Mouse (Mus musculus): ENCODE results near the gene Nudt21. TPM values are rescaled to one million over a fixed set of nuclear protein-coding genes. Genes with fewer than 3 reads are reported as not detected.

Gene Nudt21
- polyA plus RNA-seq, 1 experiment from 2014 or later = 147 TPM

- Histone ChIP-seq H3K9me3 (replicated peaks) (no peaks in the 10 kb centered on the region), H3K36me3 (peaks cover 98% of the 10 kb centered on the region), H3K4me1 (no peaks in the 10 kb centered on the region), H3K27ac (no peak overlapping the region), H3K4me3 (no peak overlapping the region), H3K27me3 (ENCODE audit: low read depth, poor library complexity, severe bottlenecking) (no peaks in the 10 kb centered on the region)
- no peak for DNase-seq (ENCODE audit: low spot score)
- 97% methylated on average over 4 of the region's 4 CpGs for WGBS
Measured at GRCm38 (mm10) chr8:93980141-93980540, 56.7 kb downstream of the Nudt21 start.

DNA sequence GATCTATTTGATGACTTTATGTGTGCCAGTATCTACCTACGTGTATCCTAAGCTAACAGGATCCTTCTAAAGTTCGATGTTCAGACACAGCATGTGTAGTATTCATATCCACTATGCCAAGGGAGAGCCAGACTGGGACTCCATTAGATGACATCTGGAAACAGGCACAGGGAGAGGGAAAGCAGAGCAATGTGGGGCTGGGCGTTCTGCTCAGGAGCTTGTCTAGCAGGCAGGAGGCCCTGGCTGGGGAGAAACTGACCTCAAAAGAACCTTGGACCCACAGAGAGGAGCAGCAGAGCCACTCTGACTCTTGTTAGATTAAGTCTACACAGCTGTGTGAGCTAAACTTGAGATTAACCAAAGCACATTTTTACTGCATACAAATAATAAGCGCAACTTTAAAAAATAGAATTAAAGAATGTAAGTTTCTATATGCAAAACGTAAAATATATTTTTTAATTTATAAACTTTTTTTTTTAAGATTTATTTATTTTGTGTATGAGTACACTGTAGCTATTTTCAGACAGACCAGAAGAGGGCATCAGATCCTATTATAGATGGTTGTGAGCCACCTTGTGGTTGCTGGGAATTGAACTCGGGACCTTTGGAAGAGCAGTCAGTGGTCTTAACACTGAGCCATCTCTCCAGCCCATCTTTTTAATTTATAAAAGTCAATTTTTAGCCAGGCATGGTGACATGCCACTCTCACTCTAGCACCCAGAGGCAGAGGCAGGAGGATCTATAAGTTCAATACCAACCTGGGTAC is 60.2 kb downstream of the Nudt21 start:
- H3K9me3 ChIP-seq (replicated peaks) = no peaks in the 10 kb centered on the region
- no peak for DNase-seq (ENCODE audit: low spot score)
- 90% methylated on average over 6 of the region's 6 CpGs for WGBS
- H3K4me3 ChIP-seq = no peak overlapping the region
- no peaks in the 10 kb centered on the region for H3K4me1 ChIP-seq
- H3K27me3 ChIP-seq (ENCODE audit: low read depth, poor library complexity, severe bottlenecking) = no peaks in the 10 kb centered on the region
- peaks cover 96% of the 10 kb centered on the region for H3K36me3 ChIP-seq
- no peak overlapping the region for H3K27ac ChIP-seq

GRCm38 (mm10) chr8:93975358-93975757 is 61.5 kb downstream of the Nudt21 start:
- Histone ChIP-seq H3K27me3 (ENCODE audit: low read depth, poor library complexity, severe bottlenecking) (no peaks in the 10 kb centered on the region), H3K4me3 (no peak overlapping the region), H3K36me3 (peaks cover 95% of the 10 kb centered on the region), H3K27ac (no peak overlapping the region), H3K9me3 (replicated peaks) (no peaks in the 10 kb centered on the region), H3K4me1 (no peaks in the 10 kb centered on the region)
- WGBS = 89% methylated on average over 2 of the region's 2 CpGs
- no peak for DNase-seq (ENCODE audit: low spot score)

DNA sequence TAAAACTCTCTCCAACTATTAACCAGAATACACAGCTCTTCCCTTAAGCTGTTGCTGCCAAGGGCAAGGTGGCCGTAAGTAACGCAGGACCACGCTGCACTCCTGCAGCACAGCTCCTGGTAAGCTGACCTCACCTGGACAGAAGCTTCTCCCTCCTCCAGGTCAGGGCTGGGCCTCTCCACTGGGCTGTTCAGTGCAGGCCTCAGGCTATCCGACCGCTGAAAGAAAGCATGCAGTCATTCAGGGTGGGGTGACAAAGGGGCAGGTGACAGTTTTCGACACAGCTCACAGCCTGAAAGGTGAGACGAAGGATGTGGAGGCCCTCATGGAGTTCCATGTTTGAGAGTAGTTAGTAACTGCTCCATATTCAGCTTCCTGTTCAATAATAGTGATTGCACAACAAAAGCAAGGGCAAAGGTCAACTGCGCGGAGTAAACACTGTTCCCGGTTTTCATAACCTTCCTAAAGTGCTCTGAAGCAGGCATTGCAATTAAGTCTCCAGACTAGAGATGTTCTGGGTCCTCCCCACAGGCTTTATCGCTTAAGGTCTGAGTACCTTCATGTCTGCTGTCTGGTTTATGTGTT is 62.1 kb downstream of the Nudt21 start:
- WGBS = 92% methylated on average over 11 of the region's 11 CpGs
- DNase-seq (ENCODE audit: low spot score) = no peak
- H3K27ac ChIP-seq = no peak overlapping the region
- no peak overlapping the region for H3K4me3 ChIP-seq
- H3K27me3 ChIP-seq (ENCODE audit: low read depth, poor library complexity, severe bottlenecking) = no peaks in the 10 kb centered on the region
- H3K4me1 ChIP-seq = peaks cover 2% of the 10 kb centered on the region; the same call in 1 of the 2 replicates
- no peaks in the 10 kb centered on the region for H3K9me3 ChIP-seq (replicated peaks)
- peaks cover 90% of the 10 kb centered on the region for H3K36me3 ChIP-seq

GRCm38 (mm10) chr8:93973831-93974375 is 62.9 kb downstream of the Nudt21 start:
- Histone ChIP-seq H3K9me3 (replicated peaks) (no peaks in the 10 kb centered on the region), H3K36me3 (peaks cover 83% of the 10 kb centered on the region), H3K27ac (no peak overlapping the region), H3K27me3 (ENCODE audit: low read depth, poor library complexity, severe bottlenecking) (no peaks in the 10 kb centered on the region), H3K4me1 (peaks cover 7% of the 10 kb centered on the region; the same call in 1 of the 2 replicates), H3K4me3 (no peak overlapping the region)
- WGBS = 95% methylated on average over 13 of the region's 13 CpGs
- no peak for DNase-seq (ENCODE audit: low spot score)

DNA sequence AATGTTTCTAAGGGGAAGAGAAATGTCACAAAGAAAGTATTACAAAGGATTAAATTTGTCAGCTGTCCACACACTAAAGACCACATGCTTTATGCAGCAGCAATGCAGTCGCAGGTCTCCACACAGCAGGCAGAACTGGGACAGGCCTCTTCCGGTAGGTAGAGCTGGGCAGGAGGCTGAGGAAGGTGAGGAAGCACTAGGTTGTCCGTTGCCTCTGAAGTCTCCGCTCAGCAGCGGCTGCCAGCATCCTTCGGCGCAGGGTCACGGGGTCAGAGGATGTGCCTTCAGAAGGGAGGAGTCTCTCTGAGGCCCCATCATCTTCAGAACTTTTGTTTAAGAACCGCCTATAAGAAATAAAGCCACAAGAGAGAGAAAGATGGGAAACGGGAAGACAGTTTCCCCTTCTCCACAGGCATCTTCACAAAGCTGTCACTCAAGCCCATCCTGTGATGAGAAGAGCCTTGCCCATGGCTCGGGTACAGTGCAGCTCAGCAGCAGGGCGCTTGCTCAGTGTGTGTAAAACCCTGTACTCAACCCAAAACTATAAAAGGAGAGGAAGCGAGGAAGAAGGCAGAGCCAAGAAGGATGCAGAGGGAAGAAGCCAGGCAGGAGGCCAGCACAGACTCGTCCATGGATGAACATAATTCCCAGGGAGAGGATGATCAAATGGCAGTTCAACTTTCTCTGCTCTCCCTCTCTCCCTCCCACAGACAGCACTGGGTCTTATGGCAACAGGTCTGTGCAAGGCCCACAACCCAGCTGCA is 63.7 kb downstream of the Nudt21 start:
- Histone ChIP-seq H3K27me3 (ENCODE audit: low read depth, poor library complexity, severe bottlenecking) (no peaks in the 10 kb centered on the region), H3K36me3 (peaks cover 76% of the 10 kb centered on the region)
- 85% methylated on average over 14 of the region's 14 CpGs for WGBS

GRCm38 (mm10) chr8:93972211-93972610 is 64.6 kb downstream of the Nudt21 start:
- peaks cover 66% of the 10 kb centered on the region for H3K36me3 ChIP-seq
- no peak overlapping the region for H3K27ac ChIP-seq
- H3K4me3 ChIP-seq = no peak overlapping the region
- no peaks in the 10 kb centered on the region for H3K9me3 ChIP-seq (replicated peaks)
- DNase-seq (ENCODE audit: low spot score) = no peak
- H3K4me1 ChIP-seq = peaks cover 10% of the 10 kb centered on the region; the same call in 1 of the 2 replicates
- H3K27me3 ChIP-seq (ENCODE audit: low read depth, poor library complexity, severe bottlenecking) = no peaks in the 10 kb centered on the region
- WGBS = 95% methylated on average over 5 of the region's 5 CpGs

More for the DNA sequence above, 63.7 kb downstream of the Nudt21 start:
- Histone ChIP-seq H3K27ac (no peak overlapping the region), H3K4me1 (peaks cover 10% of the 10 kb centered on the region; the same call in 1 of the 2 replicates), H3K4me3 (no peak overlapping the region), H3K9me3 (replicated peaks) (no peaks in the 10 kb centered on the region)
- no peak for DNase-seq (ENCODE audit: low spot score)

GRCm38 (mm10) chr8:93971451-93971850 is 65.4 kb downstream of the Nudt21 start:
- Histone ChIP-seq H3K27me3 (ENCODE audit: low read depth, poor library complexity, severe bottlenecking) (no peaks in the 10 kb centered on the region), H3K36me3 (peaks cover 60% of the 10 kb centered on the region), H3K4me1 (peaks cover 10% of the 10 kb centered on the region; the same call in 1 of the 2 replicates), H3K4me3 (no peak overlapping the region), H3K9me3 (replicated peaks) (no peaks in the 10 kb centered on the region), H3K27ac (no peak overlapping the region)
- WGBS = 93% methylated on average over 10 of the region's 10 CpGs
- no peak for DNase-seq (ENCODE audit: low spot score)

DNA sequence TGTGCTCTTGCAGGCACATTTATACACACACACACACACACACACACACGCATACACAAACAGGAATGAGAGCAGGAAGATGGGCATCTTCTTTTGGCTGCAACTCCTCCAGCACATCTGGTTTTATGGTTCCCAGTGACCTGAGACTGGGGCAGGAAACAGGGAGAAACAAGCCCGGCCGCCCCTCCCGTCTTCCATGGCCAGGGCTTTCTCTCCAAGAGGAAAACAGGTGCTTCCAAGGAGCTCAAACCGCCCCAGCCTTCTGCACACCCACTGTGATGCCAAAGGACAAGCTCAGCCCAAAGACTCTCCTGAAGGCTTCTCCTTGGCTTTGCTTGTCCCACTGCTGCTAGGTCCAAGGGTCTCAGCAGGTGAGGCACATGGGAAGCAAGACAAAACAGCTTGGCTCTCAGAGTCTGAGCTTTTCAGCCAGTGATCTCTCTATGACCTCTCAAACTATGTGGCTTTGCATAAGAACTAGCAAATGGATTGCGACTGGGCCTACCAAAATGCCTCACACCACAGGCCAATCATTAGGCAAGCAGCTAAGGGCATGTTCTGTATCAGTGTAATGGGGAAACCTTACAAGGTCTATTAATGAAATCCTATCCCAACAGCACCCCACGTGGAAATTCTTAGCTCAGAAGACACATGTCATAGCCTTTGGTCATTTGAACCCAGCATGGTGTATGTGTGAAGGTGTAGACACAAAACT is 67.0 kb downstream of the Nudt21 start:
- no peak for DNase-seq (ENCODE audit: low spot score)
- peaks cover 10% of the 10 kb centered on the region; the same call in 1 of the 2 replicates for H3K4me1 ChIP-seq
- H3K27me3 ChIP-seq (ENCODE audit: low read depth, poor library complexity, severe bottlenecking) = no peaks in the 10 kb centered on the region
- H3K9me3 ChIP-seq (replicated peaks) = no peaks in the 10 kb centered on the region
- H3K27ac ChIP-seq = no peak overlapping the region
- H3K4me3 ChIP-seq = no peak overlapping the region
- WGBS = 73% methylated on average over 7 of the region's 7 CpGs
- peaks cover 43% of the 10 kb centered on the region for H3K36me3 ChIP-seq

DNA sequence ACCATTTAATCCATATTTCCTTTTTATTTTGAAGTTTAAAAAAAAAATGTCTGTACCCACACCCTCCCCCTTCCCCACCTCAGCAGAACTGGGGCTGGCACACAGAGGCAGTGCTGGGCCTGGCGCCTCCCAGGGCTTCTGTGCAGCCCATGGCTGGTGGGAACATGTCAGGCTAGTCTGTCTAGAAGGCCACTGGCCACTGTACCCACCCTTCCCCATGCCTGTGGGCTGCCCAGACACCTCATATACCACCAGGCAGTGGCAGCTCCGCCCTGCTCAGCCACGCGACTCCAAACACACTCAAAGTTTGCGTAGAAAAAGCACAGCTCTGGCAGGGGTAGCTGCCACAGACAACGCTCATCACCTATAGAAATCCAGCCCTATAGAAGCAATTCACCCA is 68.5 kb downstream of the Nudt21 start:
- H3K36me3 ChIP-seq = peaks cover 29% of the 10 kb centered on the region
- no peak overlapping the region for H3K4me3 ChIP-seq
- no peaks in the 10 kb centered on the region for H3K27me3 ChIP-seq (ENCODE audit: low read depth, poor library complexity, severe bottlenecking)
- H3K9me3 ChIP-seq (replicated peaks) = no peaks in the 10 kb centered on the region
- H3K27ac ChIP-seq = 0 out of 2 replicates have a peak overlapping the region, but pooled peaks have one; percentile 0
- no peak for DNase-seq (ENCODE audit: low spot score)
- H3K4me1 ChIP-seq = peaks cover 10% of the 10 kb centered on the region; the same call in 1 of the 2 replicates
- WGBS = 71% methylated on average over 6 of the region's 6 CpGs

Measured in limb, embryonic 10.5 days (tissue).